Mouse (Mus musculus): ENCODE results near the gene Samsn1. TPM values are rescaled to one million over a fixed set of nuclear protein-coding genes. Genes with fewer than 3 reads are reported as not detected.

Gene Samsn1
- polyA plus RNA-seq, 1 experiment from 2014 or later, result 2.0 TPM

- H3K27ac ChIP-seq, result no peak overlapping the region
- no peak overlapping the region for H3K4me3 ChIP-seq
- no peaks in the 10 kb centered on the region for H3K9me3 ChIP-seq
- H3K4me1 ChIP-seq, result no peaks in the 10 kb centered on the region
- H3K36me3 ChIP-seq, result no peaks in the 10 kb centered on the region
- peak; percentile 56; the same call in 1 of the 2 replicates for ATAC-seq (ENCODE audit: low FRiP score, low read depth)
- 38% methylated on average over 11 of the region's 11 CpGs for WGBS
- H3K9ac ChIP-seq, result no peak overlapping the region
- no peak overlapping the region for H3K4me2 ChIP-seq (replicated peaks)
- H3K27me3 ChIP-seq (replicated peaks), result no peaks in the 10 kb centered on the region
These were observed 92.4 kb downstream of the Samsn1 start for GRCm38 (mm10) chr16:75929536-75930221.

- Histone ChIP-seq H3K36me3 (no peaks in the 10 kb centered on the region), H3K4me2 (replicated peaks) (no peak overlapping the region), H3K9me3 (no peaks in the 10 kb centered on the region), H3K4me1 (no peaks in the 10 kb centered on the region), H3K4me3 (no peak overlapping the region), H3K27me3 (replicated peaks) (no peaks in the 10 kb centered on the region), H3K9ac (no peak overlapping the region), H3K27ac (no peak overlapping the region)
- ATAC-seq (ENCODE audit: low FRiP score, low read depth), result no peak
- WGBS, result 78% methylated on average over 2 of the region's 2 CpGs
These were observed 95.6 kb downstream of the Samsn1 start for GRCm38 (mm10) chr16:75926511-75926910.

GRCm38 (mm10) chr16:75920870-75921269, 101.2 kb downstream of the Samsn1 start:
- no peaks in the 10 kb centered on the region for H3K36me3 ChIP-seq
- no peak overlapping the region for H3K27ac ChIP-seq
- no peak overlapping the region for H3K9ac ChIP-seq
- no peaks in the 10 kb centered on the region for H3K4me1 ChIP-seq
- H3K4me3 ChIP-seq, result no peak overlapping the region
- H3K4me2 ChIP-seq (replicated peaks), result no peak overlapping the region
- WGBS, result 92% methylated on average over 4 of the region's 4 CpGs
- no peak for ATAC-seq (ENCODE audit: low FRiP score, low read depth)
- H3K27me3 ChIP-seq (replicated peaks), result no peaks in the 10 kb centered on the region
- H3K9me3 ChIP-seq, result no peaks in the 10 kb centered on the region

- H3K36me3 ChIP-seq, result no peaks in the 10 kb centered on the region
- no peaks in the 10 kb centered on the region for H3K27me3 ChIP-seq (replicated peaks)
- H3K4me3 ChIP-seq, result no peak overlapping the region
- H3K4me1 ChIP-seq, result no peaks in the 10 kb centered on the region
- H3K9me3 ChIP-seq, result no peaks in the 10 kb centered on the region
- 91% methylated on average over 4 of the region's 4 CpGs for WGBS
- no peak overlapping the region for H3K4me2 ChIP-seq (replicated peaks)
- H3K9ac ChIP-seq, result no peak overlapping the region
- no peak for ATAC-seq (ENCODE audit: low FRiP score, low read depth)
- H3K27ac ChIP-seq, result no peak overlapping the region
These were observed 102.8 kb downstream of the Samsn1 start for GRCm38 (mm10) chr16:75919298-75919697.

GRCm38 (mm10) chr16:75917712-75918111, 104.4 kb downstream of the Samsn1 start:
- Histone ChIP-seq H3K9ac (no peak overlapping the region), H3K27ac (no peak overlapping the region), H3K27me3 (replicated peaks) (no peaks in the 10 kb centered on the region), H3K36me3 (no peaks in the 10 kb centered on the region), H3K4me1 (no peaks in the 10 kb centered on the region), H3K4me2 (replicated peaks) (no peak overlapping the region), H3K9me3 (no peaks in the 10 kb centered on the region), H3K4me3 (no peak overlapping the region)
- no peak for ATAC-seq (ENCODE audit: low FRiP score, low read depth)
- WGBS, result 90% methylated on average over 5 of the region's 5 CpGs

- Histone ChIP-seq H3K27me3 (replicated peaks) (no peaks in the 10 kb centered on the region), H3K4me2 (replicated peaks) (no peak overlapping the region), H3K27ac (no peak overlapping the region), H3K4me1 (no peaks in the 10 kb centered on the region), H3K9ac (no peak overlapping the region), H3K36me3 (no peaks in the 10 kb centered on the region), H3K9me3 (no peaks in the 10 kb centered on the region), H3K4me3 (no peak overlapping the region)
- ATAC-seq (ENCODE audit: low FRiP score, low read depth), result no peak
- WGBS, result 91% methylated on average over 5 of the region's 5 CpGs
These were observed 110.0 kb downstream of the Samsn1 start for GRCm38 (mm10) chr16:75912051-75912450.

- no peak overlapping the region for H3K4me3 ChIP-seq
- WGBS, result 79% methylated on average over 8 of the region's 8 CpGs
- ATAC-seq (ENCODE audit: low FRiP score, low read depth), result no peak
- H3K4me2 ChIP-seq (replicated peaks), result no peak overlapping the region
- no peaks in the 10 kb centered on the region for H3K4me1 ChIP-seq
- no peaks in the 10 kb centered on the region for H3K36me3 ChIP-seq
- no peak overlapping the region for H3K27ac ChIP-seq
- H3K9me3 ChIP-seq, result no peaks in the 10 kb centered on the region
- no peaks in the 10 kb centered on the region for H3K27me3 ChIP-seq (replicated peaks)
- H3K9ac ChIP-seq, result no peak overlapping the region
These were observed 113.2 kb downstream of the Samsn1 start for GRCm38 (mm10) chr16:75908635-75909494.

- no peak overlapping the region for H3K4me3 ChIP-seq
- H3K36me3 ChIP-seq, result no peaks in the 10 kb centered on the region
- H3K4me1 ChIP-seq, result no peaks in the 10 kb centered on the region
- no peak overlapping the region for H3K9ac ChIP-seq
- H3K4me2 ChIP-seq (replicated peaks), result no peak overlapping the region
- no peaks in the 10 kb centered on the region for H3K27me3 ChIP-seq (replicated peaks)
- no peak overlapping the region for H3K27ac ChIP-seq
- H3K9me3 ChIP-seq, result no peaks in the 10 kb centered on the region
- WGBS, result 85% methylated on average over 2 of the region's 2 CpGs
- ATAC-seq (ENCODE audit: low FRiP score, low read depth), result no peak
These were observed 115.3 kb downstream of the Samsn1 start for GRCm38 (mm10) chr16:75906790-75907189.

- Histone ChIP-seq H3K9me3 (no peaks in the 10 kb centered on the region), H3K9ac (no peak overlapping the region), H3K27ac (no peak overlapping the region), H3K4me1 (no peaks in the 10 kb centered on the region), H3K4me3 (no peak overlapping the region), H3K36me3 (no peaks in the 10 kb centered on the region), H3K4me2 (replicated peaks) (no peak overlapping the region), H3K27me3 (replicated peaks) (no peaks in the 10 kb centered on the region)
- 97% methylated on average over 1 of the region's 1 CpGs for WGBS
- no peak for ATAC-seq (ENCODE audit: low FRiP score, low read depth)
These were observed 115.8 kb downstream of the Samsn1 start for GRCm38 (mm10) chr16:75906260-75906659.

GRCm38 (mm10) chr16:75905324-75905723, 116.8 kb downstream of the Samsn1 start:
- no peaks in the 10 kb centered on the region for H3K4me1 ChIP-seq
- H3K4me2 ChIP-seq (replicated peaks), result no peak overlapping the region
- no peak overlapping the region for H3K9ac ChIP-seq
- H3K9me3 ChIP-seq, result no peaks in the 10 kb centered on the region
- 91% methylated on average over 1 of the region's 1 CpGs for WGBS
- no peak overlapping the region for H3K27ac ChIP-seq
- no peaks in the 10 kb centered on the region for H3K27me3 ChIP-seq (replicated peaks)
- no peak for ATAC-seq (ENCODE audit: low FRiP score, low read depth)
- H3K4me3 ChIP-seq, result no peak overlapping the region
- H3K36me3 ChIP-seq, result no peaks in the 10 kb centered on the region

GRCm38 (mm10) chr16:75904072-75904471, 118.0 kb downstream of the Samsn1 start:
- 78% methylated on average over 4 of the region's 4 CpGs for WGBS
- no peak overlapping the region for H3K4me3 ChIP-seq
- ATAC-seq (ENCODE audit: low FRiP score, low read depth), result no peak
- no peaks in the 10 kb centered on the region for H3K36me3 ChIP-seq
- no peaks in the 10 kb centered on the region for H3K4me1 ChIP-seq
- H3K27ac ChIP-seq, result no peak overlapping the region
- H3K9me3 ChIP-seq, result no peaks in the 10 kb centered on the region
- H3K27me3 ChIP-seq (replicated peaks), result no peaks in the 10 kb centered on the region
- no peak overlapping the region for H3K4me2 ChIP-seq (replicated peaks)
- no peak overlapping the region for H3K9ac ChIP-seq

- no peak overlapping the region for H3K27ac ChIP-seq
- no peaks in the 10 kb centered on the region for H3K4me1 ChIP-seq
- H3K4me3 ChIP-seq, result no peak overlapping the region
- no peaks in the 10 kb centered on the region for H3K9me3 ChIP-seq
- no peak for ATAC-seq (ENCODE audit: low FRiP score, low read depth)
- no peak overlapping the region for H3K4me2 ChIP-seq (replicated peaks)
- no peaks in the 10 kb centered on the region for H3K36me3 ChIP-seq
- no peaks in the 10 kb centered on the region for H3K27me3 ChIP-seq (replicated peaks)
- H3K9ac ChIP-seq, result no peak overlapping the region
- 90% methylated on average over 3 of the region's 3 CpGs for WGBS
These were observed 119.1 kb downstream of the Samsn1 start for GRCm38 (mm10) chr16:75903028-75903427.
